In genomic region chr6:134425216-134425717, GRCm38 (mm10) we compare ENCODE assay signal across 8 mouse cellular contexts. TPM values are rescaled to one million over a fixed set of nuclear protein-coding genes. Genes with fewer than 3 reads are reported as not detected.
A peak's percentile ranks its signal among the peaks of the same experiment; 100 is the strongest.
DNase-seq lines count a peak whose midpoint lies in the region; ATAC-seq and TF ChIP-seq lines count a peak whose summit lies in the region.

No protein-coding gene starts in this region.

- peak; percentile 30; the same call in 1 of the 2 replicates for TF ChIP-seq CTCF in embryonic fibroblast, embryonic 13.5 days (IDR thresholded peaks at IDR 0.05; ENCODE audit: borderline replicate concordance, insufficient read depth, low read length)
- peak; percentile 88 for TF ChIP-seq CTCF in midbrain, postnatal 0 days (IDR thresholded peaks at IDR 0.05)
- TF ChIP-seq CTCF in stomach, postnatal 0 days (IDR thresholded peaks at IDR 0.05; ENCODE audit: low read depth) = peak; percentile 87

- no peaks in the 10 kb centered on the region for H3K27me3 ChIP-seq in heart, embryonic 14.5 days (ENCODE audit: control insufficient read depth, insufficient read depth, low read length)
- H3K27me3 ChIP-seq in kidney, embryonic 16.5 days (ENCODE audit: insufficient read depth, low read length) = no peaks in the 10 kb centered on the region
- H3K27me3 ChIP-seq in midbrain, postnatal 0 days (ENCODE audit: insufficient read depth, low read length) = no peaks in the 10 kb centered on the region
- H3K27me3 ChIP-seq in stomach, postnatal 0 days (ENCODE audit: control insufficient read depth, insufficient read depth, low read length) = no peaks in the 10 kb centered on the region

- H3K9me3 ChIP-seq in heart, embryonic 14.5 days (ENCODE audit: control insufficient read depth, low read length) = no peaks in the 10 kb centered on the region
- H3K9me3 ChIP-seq in kidney, embryonic 16.5 days (ENCODE audit: low read length) = no peaks in the 10 kb centered on the region
- no peaks in the 10 kb centered on the region for H3K9me3 ChIP-seq in midbrain, postnatal 0 days (ENCODE audit: low read length)
- H3K9me3 ChIP-seq in stomach, postnatal 0 days (ENCODE audit: control insufficient read depth, low read length) = no peaks in the 10 kb centered on the region

- TF ChIP-seq EP300 in stomach, postnatal 0 days (optimal IDR thresholded peaks at IDR 0.05) = no peak

- ATAC-seq in heart, embryonic 14.5 days (ENCODE audit: insufficient number of reproducible peaks, insufficient read depth, low FRiP score, low read depth) = peak; percentile 55
- peak; percentile 73 for ATAC-seq in kidney, embryonic 16.5 days (ENCODE audit: low FRiP score, low TSS enrichment)
- peak; percentile 83 for ATAC-seq in midbrain, postnatal 0 days (ENCODE audit: low FRiP score)
- ATAC-seq in stomach, postnatal 0 days (ENCODE audit: low FRiP score, low TSS enrichment) = peak; percentile 64

- H3K4me2 ChIP-seq in heart, embryonic 14.5 days (ENCODE audit: low read length) = peak overlapping the region; percentile 31
- peak overlapping the region; percentile 34 for H3K4me2 ChIP-seq in kidney, embryonic 16.5 days (replicated peaks; ENCODE audit: low read depth, low read length)
- H3K4me2 ChIP-seq in midbrain, postnatal 0 days (ENCODE audit: low read depth, low read length, poor library complexity, severe bottlenecking) = no peak overlapping the region; the same call in 1 of the 2 replicates
- H3K4me2 ChIP-seq in stomach, postnatal 0 days (replicated peaks; ENCODE audit: low read depth) = peak overlapping the region; percentile 37

- H3K9ac ChIP-seq in heart, embryonic 14.5 days (ENCODE audit: low read length) = no peak overlapping the region
- H3K9ac ChIP-seq in kidney, embryonic 16.5 days (replicated peaks; ENCODE audit: low read length) = 0 out of 2 replicates have a peak overlapping the region, but pooled peaks have one; percentile 14
- no peak overlapping the region for H3K9ac ChIP-seq in midbrain, postnatal 0 days (replicated peaks; ENCODE audit: low read length, poor library complexity, severe bottlenecking)
- H3K9ac ChIP-seq in stomach, postnatal 0 days (ENCODE audit: low read length) = no peak overlapping the region

- DNase-seq in CD4-positive helper T cell, adult 2 months (ENCODE audit: low read depth, low spot score) = peak; percentile 37
- DNase-seq in brain, adult 2 months (ENCODE audit: low read depth, low spot score) = peak; percentile 87
- peak; percentile 34 for DNase-seq in liver
- DNase-seq in midbrain, postnatal 0 days (ENCODE audit: low spot score) = peak; percentile 90
- DNase-seq in stomach, postnatal 0 days (ENCODE audit: low spot score) = peak; percentile 53

- no peak for TF ChIP-seq POLR2A in embryonic fibroblast, embryonic 13.5 days (IDR thresholded peaks at IDR 0.05; ENCODE audit: low read depth, low read length)

- no peak overlapping the region for H3K4me3 ChIP-seq in embryonic fibroblast, embryonic 13.5 days (ENCODE audit: insufficient read depth, low read length)
- H3K4me3 ChIP-seq in heart, embryonic 14.5 days (ENCODE audit: control insufficient read depth in 1 of 2, insufficient read depth in 1 of 2, low read depth in 1 of 2, low read length in 2 of 2) = no peak overlapping the region
- H3K4me3 ChIP-seq in kidney, embryonic 16.5 days (ENCODE audit: low read length) = no peak overlapping the region
- H3K4me3 ChIP-seq in midbrain, postnatal 0 days (ENCODE audit: low read depth, low read length) = no peak overlapping the region
- no peak overlapping the region for H3K4me3 ChIP-seq in stomach, postnatal 0 days (ENCODE audit: low read depth, low read length)

- H3K4me1 ChIP-seq in embryonic fibroblast, embryonic 13.5 days (ENCODE audit: control insufficient read depth, insufficient read depth, low read length) = no peaks in the 10 kb centered on the region
- peaks cover 0 to 2% of the 10 kb centered on the region in 2 experiments; a peak in 1 of 4 replicates for H3K4me1 ChIP-seq in heart, embryonic 14.5 days (ENCODE audit: control insufficient read depth in 2 of 2, insufficient read depth in 2 of 2, low read length in 2 of 2)
- H3K4me1 ChIP-seq in kidney, embryonic 16.5 days (ENCODE audit: insufficient read depth, low read length) = peaks cover 7% of the 10 kb centered on the region; the same call in 1 of the 2 replicates
- H3K4me1 ChIP-seq in midbrain, postnatal 0 days (ENCODE audit: insufficient read depth, low read length) = no peaks in the 10 kb centered on the region
- no peaks in the 10 kb centered on the region for H3K4me1 ChIP-seq in stomach, postnatal 0 days (replicated peaks; ENCODE audit: control insufficient read depth, insufficient read depth)

- no peaks in the 10 kb centered on the region for H3K36me3 ChIP-seq in heart, embryonic 14.5 days (ENCODE audit: control insufficient read depth, insufficient read depth, low read length)
- H3K36me3 ChIP-seq in kidney, embryonic 16.5 days (ENCODE audit: insufficient read depth, low read length) = no peaks in the 10 kb centered on the region
- no peaks in the 10 kb centered on the region for H3K36me3 ChIP-seq in midbrain, postnatal 0 days (ENCODE audit: insufficient read depth, low read length)
- no peaks in the 10 kb centered on the region for H3K36me3 ChIP-seq in stomach, postnatal 0 days (ENCODE audit: control insufficient read depth, insufficient read depth, low read length)

- H3K27ac ChIP-seq in embryonic fibroblast, embryonic 13.5 days (ENCODE audit: insufficient read depth, low read length) = no peak overlapping the region
- H3K27ac ChIP-seq in heart, embryonic 14.5 days (replicated peaks in 1 of 2; ENCODE audit: control insufficient read depth in 1 of 2, insufficient read depth in 1 of 2, low read depth in 2 of 2, low read length in 2 of 2) = no peak overlapping the region
- H3K27ac ChIP-seq in kidney, embryonic 16.5 days (ENCODE audit: low read length) = 0 out of 2 replicates have a peak overlapping the region, but pooled peaks have one; percentile 5
- H3K27ac ChIP-seq in midbrain, postnatal 0 days (ENCODE audit: low read depth, low read length) = no peak overlapping the region
- no peak overlapping the region for H3K27ac ChIP-seq in stomach, postnatal 0 days (replicated peaks)

- WGBS in heart, embryonic 14.5 days = 23% methylated on average over 11 of the region's 11 CpGs
- WGBS in kidney, embryonic 16.5 days = 19% methylated on average over 11 of the region's 11 CpGs
- 33% methylated on average over 11 of the region's 11 CpGs for WGBS in midbrain, postnatal 0 days
- WGBS in stomach, postnatal 0 days = 29% methylated on average over 11 of the region's 11 CpGs

RNA-seq across cellular contexts. Expression of gene Bcl2l14, which starts 29.1 kb away (rescaled TPM):
- polyA plus RNA-seq in embryonic fibroblast, embryonic 13.5 days (2011; ENCODE audit: insufficient read length, low read depth, missing spikeins) = not detected in 2 replicates
- 0.15 TPM in 1 of 2 replicates, not detected in the other for polyA plus RNA-seq in heart, embryonic 14.5 days (2014; fragmentation: Nextera tagmentation; extraction: Ambion mirVana)
- 7.6 and 8.9 TPM in 2 replicates for polyA plus RNA-seq in kidney, embryonic 16.5 days (2015; fragmentation: Nextera tagmentation; extraction: Ambion mirVana)
- total RNA-seq in midbrain, postnatal 0 days (2014; rRNA removed) = not detected in 2 replicates
- polyA plus RNA-seq in midbrain, postnatal 0 days (2015; fragmentation: Nextera tagmentation; extraction: Ambion mirVana) = not detected in 2 replicates
- polyA plus RNA-seq in stomach, postnatal 0 days (2015; fragmentation: Nextera tagmentation; extraction: Ambion mirVana) = 27.4 and 29.6 TPM in 2 replicates

Comparison
In these comparisons a context has a peak if more than half of its experiments do, and no peak if none do; other contexts are left out.
1. DNase-seq: peak in every context shown above with its lines; median percentile 90 in midbrain, postnatal 0 days; 87 in brain, adult 2 months; 53 in stomach, postnatal 0 days; 37 in CD4-positive helper T cell, adult 2 months; 34 in liver.
2. CTCF ChIP-seq: peak in every context shown above with its lines; median percentile 88 in midbrain, postnatal 0 days; 87 in stomach, postnatal 0 days; 30 in embryonic fibroblast, embryonic 13.5 days.